Mouse (Mus musculus) CD8-positive naive resting alpha-beta T cell, adult 2 months (primary cell): Measurements from ENCODE around the gene Tead2.
"Not testable (repeated sequence)": the region's sequence is repeated elsewhere in the genome, so short reads cannot be mapped to it uniquely, and the experiment has no call there.

Source experiments
- DNase-seq, 2 experiments: peaks; one replicate each; pipeline ENCODE4 v3.0.0; 2022; ENCODE audit warnings: low read depth in 2 of 2, low spot score in 2 of 2

Tead2 gene

DNA sequence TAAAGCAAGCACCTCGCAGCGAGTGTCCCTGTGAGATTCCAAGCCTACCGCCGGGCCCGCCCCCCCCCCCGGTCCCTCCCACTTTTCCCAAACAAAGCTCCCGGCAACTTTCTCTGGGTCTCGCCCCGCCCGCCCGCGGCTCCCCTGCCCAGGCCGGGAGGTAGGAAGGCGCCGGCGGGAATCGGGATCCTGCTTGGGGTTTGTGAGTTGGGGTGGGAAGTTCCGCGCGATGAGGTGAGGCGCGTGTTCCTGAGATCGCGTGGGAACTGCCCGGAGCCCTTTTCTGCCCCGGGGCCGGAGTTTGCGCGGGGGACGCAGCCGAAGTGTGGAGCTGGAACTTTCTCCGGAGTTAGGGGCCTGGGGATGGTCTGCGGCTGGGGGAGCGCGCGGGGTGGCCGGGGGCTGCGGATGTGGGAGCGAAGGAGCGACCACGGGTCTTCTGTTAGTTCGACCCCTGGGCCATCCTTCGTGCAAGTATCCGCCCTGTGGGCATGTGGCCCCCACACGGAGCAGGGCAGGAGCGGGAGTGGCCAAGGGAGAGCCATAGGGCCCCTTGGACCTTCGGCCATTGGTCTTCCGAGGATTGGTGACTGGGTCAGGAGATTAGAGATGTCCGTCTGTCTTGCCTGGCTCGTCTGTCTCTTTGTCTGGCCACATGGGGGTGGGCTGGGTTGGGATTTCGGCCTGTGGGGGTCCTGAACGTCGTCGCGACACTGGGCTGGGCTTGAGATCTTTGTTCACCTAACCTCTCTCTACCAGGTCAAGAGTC lies at the start of gene Tead2:
TSS of gene Tead2 (plus strand) at position 81 of the 769 bp plus-strand sequence.
- DNase-seq = no peak

DNA sequence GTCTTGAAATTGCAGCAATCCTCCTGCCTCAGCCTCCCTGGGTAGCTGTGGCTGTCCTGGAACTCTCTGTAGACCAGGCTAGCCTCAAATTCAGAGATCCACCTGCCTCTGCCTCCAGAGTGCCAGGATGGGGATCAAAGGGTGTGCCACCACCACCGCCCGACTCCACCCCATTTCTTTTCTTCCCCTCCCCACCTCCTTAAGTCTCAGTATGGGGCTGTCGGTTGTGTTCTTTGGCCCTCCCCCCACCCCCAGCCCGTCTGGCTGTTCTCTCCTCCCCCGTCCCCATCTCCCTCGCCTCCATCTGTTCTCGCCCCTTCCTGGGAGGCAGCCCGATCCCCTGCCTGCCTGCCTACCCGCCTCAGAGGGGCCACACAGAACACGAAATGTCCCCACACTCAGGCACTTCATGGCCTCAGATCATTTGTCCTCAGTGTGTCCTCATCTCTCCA lies 48.6 kb upstream of the Tead2 start:
- DNase-seq = no peak

DNA sequence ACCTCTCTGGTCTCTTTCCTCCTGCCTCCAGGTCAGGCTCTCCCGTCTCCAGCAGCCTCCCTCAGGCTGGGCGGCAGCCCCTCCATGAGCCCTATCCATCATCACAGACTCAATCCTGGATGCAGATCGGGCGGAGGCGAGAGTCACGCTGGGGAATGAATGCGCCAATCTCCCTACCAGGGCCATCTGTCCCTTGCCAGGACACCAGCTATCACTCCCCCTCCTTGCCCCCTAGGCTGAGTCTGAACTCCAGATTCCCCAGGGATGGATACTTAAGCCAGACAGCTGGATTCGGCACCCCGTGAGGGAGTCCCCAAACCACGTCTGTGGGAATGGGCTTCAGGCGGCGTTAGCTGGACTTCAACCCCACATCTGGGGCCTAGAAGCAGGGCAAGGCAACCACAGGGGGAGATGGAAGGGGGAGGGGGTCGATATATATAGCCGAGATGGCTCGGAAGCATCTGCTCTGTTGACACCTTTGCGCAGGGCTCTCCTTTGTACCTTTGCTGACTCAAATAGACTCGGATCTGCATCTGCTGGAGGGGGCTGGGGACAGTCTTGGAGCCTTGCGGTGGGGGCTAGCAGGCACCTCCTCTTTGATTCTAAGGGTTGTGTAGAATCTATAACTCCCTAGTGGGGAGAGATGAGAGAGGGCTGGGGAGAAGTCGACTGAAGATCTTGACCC lies 47.6 kb upstream of the Tead2 start:
- no peak for DNase-seq

DNA sequence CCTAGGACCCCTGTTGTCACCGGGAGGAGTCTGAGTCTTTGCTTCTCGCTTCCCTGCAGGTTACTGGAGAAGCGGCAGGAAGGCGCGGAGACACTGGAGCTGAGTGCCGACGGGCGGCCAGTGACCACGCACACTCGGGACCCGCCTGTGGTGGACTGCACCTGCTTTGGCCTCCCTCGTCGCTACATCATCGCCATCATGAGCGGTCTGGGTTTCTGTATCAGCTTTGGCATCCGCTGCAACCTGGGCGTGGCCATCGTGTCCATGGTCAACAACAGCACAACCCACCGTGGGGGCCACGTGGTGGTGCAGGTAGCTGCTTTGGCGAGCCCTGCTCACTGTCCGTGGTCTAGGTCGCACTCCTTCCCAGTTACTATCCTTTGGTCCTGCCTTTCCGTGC lies 46.9 kb upstream of the Tead2 start:
- no peak for DNase-seq

DNA sequence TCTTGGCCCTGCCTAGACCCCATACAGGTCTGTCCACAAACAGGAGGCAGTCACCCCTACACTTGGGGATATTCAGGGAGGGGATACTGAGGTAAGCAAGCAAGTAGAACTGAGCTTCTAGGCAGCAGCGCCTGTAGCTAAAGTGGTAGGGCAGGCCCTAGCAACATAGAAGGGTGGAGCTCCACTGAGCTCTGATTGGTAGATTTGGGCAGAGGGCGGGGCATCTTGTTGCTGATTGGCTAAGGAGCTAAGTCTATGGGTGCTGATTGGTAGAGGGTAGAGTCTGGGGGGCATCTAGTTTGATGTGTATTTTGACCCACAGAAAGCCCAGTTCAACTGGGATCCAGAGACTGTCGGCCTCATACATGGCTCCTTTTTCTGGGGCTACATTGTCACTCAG lies 46.1 kb upstream of the Tead2 start:
- DNase-seq = no peak

DNA sequence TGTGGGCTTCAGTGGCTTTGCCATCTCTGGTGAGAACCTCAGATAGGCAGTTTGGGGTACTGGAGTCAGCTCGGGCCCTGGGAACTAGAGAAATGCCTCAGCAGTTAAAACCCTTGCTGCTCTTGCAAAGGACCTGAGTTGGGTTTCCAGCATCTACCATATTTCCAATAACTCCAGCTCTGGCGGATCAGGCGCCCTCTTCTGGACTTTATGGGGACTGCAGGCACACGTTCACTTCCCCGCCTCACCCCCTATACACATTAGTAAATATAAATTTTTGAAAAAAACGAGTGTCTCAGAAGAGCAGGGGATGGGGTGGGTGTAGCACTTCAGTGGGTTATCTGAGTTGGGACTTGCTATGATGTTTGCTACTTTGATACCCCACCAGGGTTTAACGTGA lies 42.6 kb upstream of the Tead2 start:
- peak; percentile 44 to 63 for DNase-seq

DNA sequence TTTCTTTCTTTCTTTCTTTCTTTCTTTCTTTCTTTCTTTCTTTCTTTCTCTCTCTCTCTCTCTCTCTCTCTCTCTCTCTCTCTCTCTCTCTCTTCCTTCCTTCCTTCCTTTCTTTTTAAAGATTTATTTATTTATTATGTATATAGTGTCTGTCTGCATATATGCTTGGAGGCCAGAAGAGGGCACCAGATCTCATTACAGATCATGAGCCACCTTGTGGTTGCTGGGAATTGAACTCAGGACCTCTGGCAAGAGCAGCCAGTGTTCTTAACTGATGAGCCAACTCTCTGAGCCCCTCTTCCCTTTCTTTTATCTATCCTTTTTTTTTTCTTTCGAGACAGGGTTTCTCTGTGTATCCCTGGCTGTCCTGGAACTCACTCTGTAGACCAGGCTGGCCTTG lies 41.8 kb upstream of the Tead2 start:
- DNase-seq = not testable (repeated sequence)

DNA sequence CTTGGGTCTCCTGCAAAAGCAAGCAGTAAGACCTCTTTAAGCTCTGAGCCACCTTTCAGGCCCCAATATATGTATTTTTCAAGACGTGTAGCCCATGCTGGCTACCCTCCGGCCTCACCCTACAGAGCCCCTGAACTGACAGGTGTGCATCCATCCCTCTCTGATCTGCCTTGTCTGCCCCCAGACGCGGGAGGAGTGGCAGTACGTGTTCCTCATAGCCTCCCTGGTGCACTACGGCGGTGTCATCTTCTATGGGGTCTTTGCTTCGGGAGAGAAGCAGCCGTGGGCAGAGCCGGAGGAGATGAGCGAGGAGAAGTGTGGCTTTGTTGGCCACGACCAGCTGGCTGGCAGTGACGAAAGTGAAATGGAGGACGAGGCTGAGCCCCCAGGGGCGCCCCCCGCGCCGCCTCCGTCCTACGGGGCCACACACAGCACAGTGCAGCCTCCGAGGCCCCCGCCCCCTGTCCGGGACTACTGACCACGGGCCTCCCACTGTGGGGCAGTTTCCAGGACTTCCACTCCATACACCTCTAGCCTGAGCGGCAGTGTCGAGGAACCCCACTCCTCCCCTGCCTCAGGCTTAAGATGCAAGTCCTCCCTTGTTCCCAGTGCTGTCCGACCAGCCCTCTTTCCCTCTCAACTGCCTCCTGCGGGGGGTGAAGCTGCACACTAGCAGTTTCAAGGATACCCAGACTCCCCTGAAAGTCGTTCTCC lies 40.8 kb upstream of the Tead2 start:
- DNase-seq = no peak

DNA sequence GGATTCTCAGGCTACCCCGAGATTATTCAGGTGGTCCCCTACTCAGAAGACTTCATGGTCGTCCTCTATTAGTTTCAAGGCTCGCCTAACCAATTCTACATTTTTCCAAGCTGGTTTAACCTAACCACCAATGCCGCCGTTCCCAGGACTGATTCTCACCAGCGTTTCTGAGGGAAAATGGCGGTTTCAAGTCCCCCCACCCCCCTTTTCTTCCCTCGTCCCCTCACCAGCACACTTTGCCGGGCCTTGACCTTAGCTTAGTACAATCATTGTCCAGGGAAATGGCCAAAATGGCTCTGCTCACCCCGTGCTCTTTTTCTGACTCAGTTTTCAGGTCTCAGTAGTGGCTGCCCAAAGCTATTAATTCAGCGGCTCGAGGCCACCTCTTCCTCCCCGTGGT lies 40.2 kb upstream of the Tead2 start:
- DNase-seq = no peak

DNA sequence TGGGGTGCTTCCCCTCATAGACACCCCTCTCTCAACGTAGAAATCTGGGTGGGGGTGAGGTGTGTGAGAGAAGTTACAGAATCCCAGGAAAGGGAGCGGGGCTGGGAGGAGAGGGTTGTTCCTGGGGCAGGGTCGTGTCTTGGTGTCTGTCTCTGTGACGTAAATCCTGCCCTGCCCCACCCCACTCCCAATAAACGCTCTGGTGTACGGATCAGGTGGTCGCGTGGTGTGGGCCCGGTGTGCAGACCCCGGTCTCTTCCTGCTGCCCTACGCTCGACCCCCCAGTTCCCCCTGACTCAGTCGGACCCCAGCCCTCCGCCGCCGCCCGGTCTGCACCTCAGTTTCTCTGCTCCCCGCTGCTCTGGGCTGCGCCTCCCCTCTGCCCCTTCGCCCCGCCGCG lies 39.6 kb upstream of the Tead2 start:
- DNase-seq = no peak

DNA sequence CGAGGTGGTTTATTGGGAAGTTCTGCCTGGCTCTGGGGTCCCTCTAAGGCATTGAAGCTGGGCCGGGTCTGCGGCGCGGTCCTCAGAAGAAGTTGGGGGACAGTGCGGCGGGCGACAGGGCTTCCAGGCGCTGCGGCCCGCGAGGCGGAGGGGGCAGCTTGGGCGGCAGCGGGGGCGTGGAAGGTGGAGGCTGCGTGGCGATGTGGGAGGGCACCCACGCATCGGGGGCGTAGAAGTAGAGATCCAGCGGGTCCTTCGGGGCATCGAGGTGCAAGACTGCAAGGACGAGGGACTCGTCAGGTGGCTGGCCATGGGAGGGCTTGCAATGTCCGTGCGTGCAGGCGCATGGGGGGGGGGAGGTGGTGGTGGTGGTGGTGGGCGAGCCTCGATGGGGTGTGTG lies 39.2 kb upstream of the Tead2 start:
- no peak for DNase-seq

DNA sequence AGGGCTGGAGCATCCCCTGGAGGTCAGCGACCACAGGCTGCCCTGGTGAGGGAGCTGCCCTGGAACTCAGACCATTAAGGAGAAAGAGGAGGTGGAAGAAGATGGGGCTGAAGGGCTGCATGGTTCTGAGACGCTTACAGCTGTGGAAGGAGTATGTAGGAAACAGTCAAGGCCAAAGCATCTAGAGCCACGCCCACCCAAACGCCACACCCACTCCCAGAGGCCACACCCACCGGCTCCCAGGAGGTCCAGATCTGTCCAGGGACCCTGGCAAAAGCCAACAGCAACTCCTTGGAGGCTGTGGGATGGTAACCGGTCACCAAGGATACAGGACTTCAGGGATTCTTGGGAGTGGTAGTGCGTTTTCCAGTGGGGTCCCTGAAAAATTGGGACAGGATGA lies 37.0 kb upstream of the Tead2 start:
- DNase-seq = no peak

DNA sequence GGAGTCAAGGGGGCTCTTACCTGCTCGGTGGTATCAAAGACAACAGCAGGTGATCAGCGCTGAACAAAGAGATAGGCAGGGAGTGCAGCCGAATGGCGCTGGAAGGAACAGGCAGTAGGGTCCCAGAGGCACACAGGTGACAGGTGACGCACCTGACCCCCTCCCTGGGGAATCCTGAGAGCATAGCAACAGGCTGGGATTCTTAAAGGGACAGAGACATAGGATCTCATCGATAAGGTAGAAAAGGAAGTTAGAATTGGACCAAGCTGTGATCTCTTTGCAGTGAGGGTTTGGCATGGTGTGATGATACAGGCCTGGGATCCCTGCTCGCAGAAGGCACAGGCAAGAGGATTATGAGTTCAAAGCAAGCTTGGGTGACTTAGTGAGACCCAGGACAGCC lies 36.1 kb upstream of the Tead2 start, which contains the start of gene Gfy:
TSS of gene Gfy (minus strand) at position 101 of the 400 bp plus-strand sequence.
- DNase-seq = no peak

DNA sequence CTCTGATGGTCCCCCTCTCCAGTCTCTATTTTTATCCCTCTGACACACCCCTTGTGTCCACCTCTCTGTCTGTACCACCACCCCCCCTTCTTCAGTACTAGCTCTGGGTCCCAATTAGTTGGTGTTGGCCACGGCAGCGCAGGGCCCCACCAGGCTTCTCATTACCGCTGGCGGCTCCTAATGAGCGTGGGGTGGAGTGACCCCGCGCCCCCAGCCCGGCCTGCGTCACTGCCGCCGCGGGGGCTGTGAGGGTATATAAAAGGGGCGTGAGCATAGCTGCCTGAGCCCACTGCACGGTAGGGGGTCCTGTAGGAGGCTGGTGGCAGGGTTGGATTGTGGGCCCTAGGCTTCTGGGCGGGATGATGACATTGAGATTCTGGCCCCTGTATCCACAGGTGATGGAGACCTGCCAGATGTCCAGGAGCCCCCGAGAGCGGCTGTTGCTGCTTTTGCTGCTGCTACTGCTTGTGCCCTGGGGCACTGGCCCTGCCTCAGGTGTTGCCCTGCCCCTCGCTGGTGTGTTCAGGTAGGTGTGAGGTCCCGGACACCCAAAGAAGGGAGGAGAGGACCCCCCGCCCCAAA lies 34.6 kb upstream of the Tead2 start, which contains the start of gene Pth2:
TSS of gene Pth2 (plus strand) at position 100 of the 582 bp plus-strand sequence.
- no peak for DNase-seq

DNA sequence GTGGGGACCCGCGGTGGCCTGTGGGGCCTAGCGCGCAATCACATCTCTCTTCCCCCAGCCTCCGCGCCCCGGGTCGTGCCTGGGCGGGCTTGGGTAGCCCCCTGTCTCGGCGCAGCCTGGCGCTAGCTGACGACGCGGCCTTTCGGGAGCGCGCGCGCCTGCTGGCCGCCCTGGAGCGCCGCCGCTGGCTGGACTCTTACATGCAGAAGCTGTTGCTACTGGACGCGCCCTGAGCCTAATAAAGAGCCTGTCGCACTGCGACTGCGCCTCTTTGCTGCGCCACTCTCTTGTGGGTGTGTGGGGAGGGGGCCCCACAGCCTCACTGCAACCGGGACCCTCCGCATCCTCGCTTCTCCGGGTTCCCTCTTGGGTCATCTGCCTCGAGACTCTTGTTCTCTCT lies 34.0 kb upstream of the Tead2 start:
- DNase-seq = no peak

DNA sequence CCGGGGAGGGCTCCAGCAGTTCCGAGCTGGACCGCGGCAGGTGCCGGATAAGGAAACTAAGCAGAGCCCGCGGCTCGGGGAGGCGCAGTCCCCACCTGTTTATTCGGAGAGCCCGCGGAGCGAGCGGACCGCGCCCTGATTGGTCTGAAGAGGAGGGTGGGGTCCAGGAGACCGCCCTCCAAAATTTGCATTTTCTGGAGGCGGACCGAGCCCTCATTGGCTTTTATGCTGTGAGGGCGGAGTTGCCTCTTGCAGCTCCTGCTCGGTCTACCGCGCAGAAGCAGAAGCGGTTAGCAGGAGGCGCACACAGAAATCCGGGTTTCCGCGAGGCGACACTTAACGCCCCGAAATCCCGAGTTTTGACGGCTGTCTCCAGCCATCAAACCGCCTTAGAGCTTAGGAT lies 33.4 kb upstream of the Tead2 start:
- DNase-seq = peak; percentile 61 to 70

DNA sequence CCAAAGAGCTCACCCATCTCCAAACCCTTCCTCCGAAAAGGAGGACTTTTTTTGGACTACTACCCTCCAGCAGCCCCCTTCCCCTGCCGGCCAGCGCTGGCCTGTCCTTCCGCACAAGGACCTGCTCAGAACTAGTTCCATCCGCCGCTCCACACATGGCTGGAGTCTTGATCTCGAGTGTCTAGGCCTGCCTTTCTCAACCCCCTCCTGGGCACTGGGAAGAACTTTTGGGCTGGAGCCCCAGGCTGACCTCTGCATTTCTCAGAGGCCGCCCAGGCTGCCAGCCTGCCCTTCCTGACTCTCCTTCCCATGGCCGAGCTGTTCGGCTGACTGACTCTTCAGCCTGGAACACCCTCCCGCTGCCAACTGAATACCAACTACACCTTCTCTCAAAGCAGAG lies 32.9 kb upstream of the Tead2 start:
- no peak for DNase-seq

DNA sequence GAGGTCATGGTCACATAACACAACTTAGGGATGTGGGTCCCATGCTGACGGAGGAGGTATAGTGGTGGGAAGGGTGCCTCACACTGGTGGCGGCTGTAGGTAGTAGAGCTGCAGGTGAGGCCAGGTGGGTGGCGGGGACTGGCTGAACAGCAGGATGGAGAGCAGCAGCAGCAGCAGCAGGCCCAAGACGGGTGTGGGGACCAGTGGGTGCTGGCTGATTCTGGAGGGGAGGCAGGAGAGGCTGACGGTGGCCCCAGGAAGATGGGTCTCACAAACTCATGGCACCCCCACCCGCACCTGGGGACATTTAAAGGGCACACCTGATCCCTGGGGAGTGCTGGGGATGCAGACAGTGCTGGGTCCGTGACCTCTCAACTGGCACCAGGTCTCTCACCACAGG lies 31.9 kb upstream of the Tead2 start:
- DNase-seq = no peak

DNA sequence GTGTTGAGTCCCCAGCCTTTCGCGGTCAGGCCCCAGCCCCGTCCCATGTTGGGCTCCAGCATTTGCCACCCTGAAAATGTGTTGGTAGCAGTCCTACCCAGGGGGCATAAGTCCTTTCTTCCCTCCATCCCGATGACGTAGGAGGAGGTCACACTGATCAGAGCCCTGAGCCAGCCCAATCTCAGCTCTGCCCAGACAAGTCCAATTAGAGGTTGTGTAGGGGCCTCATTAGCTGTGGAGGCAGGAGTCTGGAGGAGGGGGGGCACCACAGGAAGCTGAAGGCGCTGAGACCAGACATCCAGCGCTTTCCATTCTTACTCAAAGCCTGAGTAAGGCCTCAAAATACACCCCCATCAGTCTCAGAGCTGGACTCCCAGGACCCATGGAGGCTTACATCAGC lies 29.6 kb upstream of the Tead2 start:
- no peak for DNase-seq

DNA sequence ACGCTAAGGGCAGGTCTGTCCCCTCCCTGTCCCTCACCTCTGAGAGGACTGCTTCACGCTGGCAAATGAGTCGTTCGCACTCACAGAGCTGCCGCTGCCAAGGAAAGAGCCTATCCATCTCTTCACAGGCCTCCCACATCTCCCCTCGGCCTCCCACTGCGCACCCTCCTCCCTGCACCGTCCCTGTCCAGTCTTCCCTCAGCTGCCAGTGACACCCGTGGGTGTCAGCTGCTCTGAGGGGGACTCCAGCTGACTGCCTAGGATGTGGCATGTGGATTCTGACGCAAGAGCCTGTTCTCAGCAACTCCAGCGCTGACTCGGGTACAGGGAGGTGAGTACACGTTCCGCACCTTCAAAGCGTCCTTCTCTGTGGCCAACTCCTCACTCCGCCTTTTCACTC lies 26.0 kb upstream of the Tead2 start:
- DNase-seq = no peak

DNA sequence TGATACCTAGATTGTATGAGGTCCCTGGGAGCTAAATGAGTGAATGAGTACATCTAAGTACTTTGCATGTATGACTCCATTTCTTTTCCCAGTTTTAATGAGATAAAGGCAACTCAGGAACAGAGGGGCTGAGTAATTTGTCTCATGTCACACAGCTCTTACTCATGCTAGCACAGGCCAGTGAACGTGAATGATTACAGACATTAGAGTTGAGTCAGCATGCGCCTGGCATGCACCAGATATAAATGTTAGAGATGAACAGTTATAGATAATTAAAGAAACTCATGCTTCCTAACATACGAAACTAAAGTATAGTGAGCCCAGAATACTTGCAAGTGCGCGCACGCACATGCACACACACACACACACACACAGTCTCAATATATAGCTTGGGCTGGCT lies 25.4 kb upstream of the Tead2 start:
- no peak for DNase-seq

DNA sequence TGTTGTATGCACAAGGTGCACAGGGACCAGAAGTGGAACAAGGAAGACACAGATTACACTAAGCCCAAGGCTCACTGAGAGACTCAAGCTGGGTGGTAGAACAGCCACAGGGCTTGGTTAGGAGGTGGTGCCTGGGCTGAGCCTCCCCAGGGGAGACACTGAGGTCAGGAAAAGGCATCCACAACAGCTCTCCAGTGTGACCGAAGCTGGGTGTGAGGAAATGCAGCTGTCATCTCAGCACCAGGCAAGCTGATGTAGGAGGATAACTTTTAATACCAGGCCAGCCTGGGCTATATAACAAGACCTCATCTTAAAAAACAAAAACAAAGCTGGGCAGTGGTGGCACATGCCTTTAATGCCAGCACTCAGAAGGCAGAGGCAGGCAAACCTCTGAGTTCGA lies 24.4 kb upstream of the Tead2 start:
- DNase-seq = no peak
